Mouse (Mus musculus): ENCODE results near the gene Camta2.

GRCm38 (mm10) chr11:70720567-70720966 lies 32.7 kb upstream of the Camta2 start:
- TF ChIP-seq POLR2A (IDR thresholded peaks at IDR 0.05; ENCODE audit: extremely low read depth, insufficient read depth, low read length) (no peak), CTCF (IDR thresholded peaks at IDR 0.05; ENCODE audit: low read depth, low read length) (no peak)
